Mouse (Mus musculus) liver, embryonic 12.5 days (tissue): ENCODE measurements at regions not wholly inside any gene's neighbourhood (a gene's known extent, or its start where the extent isn't known, plus 50 kb on each side); places are given as distances from the start of the nearest gene placed in this dataset.

Experiments
- ATAC-seq: fragments of 200-750 bp; cut with Nextera tagmentation; 2 replicates; pipeline ENCODE4 v1.8.0; 2017; ENCODE audit warnings: moderate number of reproducible peaks, mild to moderate bottlenecking, moderate library complexity
- H3K27ac ChIP-seq: fragments of 300-500 bp; sonication (generic); 2 replicates; pipeline ENCODE4 v1.5.1; 2016; ENCODE audit warnings: mild to moderate bottlenecking
- H3K27me3 ChIP-seq: fragments of 300-500 bp; sonication (generic); replicated peaks from 2 replicates; pipeline ENCODE4 v1.6.1; 2016; ENCODE audit warnings: mild to moderate bottlenecking, moderate library complexity
- H3K36me3 ChIP-seq: fragments of 300-500 bp; sonication (generic); 2 replicates; pipeline ENCODE4 v1.6.1; 2016; ENCODE audit warnings: mild to moderate bottlenecking, moderate library complexity
- H3K4me1 ChIP-seq: fragments of 300-500 bp; sonication (generic); 2 replicates; pipeline ENCODE4 v1.6.1; 2016
- H3K4me2 ChIP-seq: fragments of 300-500 bp; sonication (generic); 2 replicates; pipeline ENCODE4 v1.6.1; 2016; ENCODE audit warnings: mild to moderate bottlenecking, moderate library complexity
- H3K4me3 ChIP-seq: fragments of 300-500 bp; sonication (generic); 2 replicates; pipeline ENCODE4 v1.5.1; 2016; ENCODE audit warnings: mild to moderate bottlenecking, moderate library complexity
- H3K9ac ChIP-seq: fragments of 300-500 bp; sonication (generic); 2 replicates; pipeline ENCODE4 v1.6.1; 2016; ENCODE audit warnings: mild to moderate bottlenecking, moderate library complexity
- H3K9me3 ChIP-seq: fragments of 300-500 bp; sonication (generic); replicated peaks from 2 replicates; pipeline ENCODE4 v1.6.1; 2016; ENCODE audit warnings: mild to moderate bottlenecking, moderate library complexity
- WGBS: fragments of 180-500 bp; shearing (Covaris S2); methylation state at CpG from one replicate; pipeline ENCODE4 v1.1.7; 2016; ENCODE audit not compliant: insufficient replicate concordance; 5-methylcytosine and 5-hydroxymethylcytosine counted together

GRCm38 (mm10) chr6:31791547-31791946 lies 227.8 kb upstream of the Podxl start:
- Histone ChIP-seq H3K4me1 (no peaks in the 10 kb centered on the region), H3K9ac (no peak overlapping the region), H3K27me3 (no peaks in the 10 kb centered on the region), H3K4me2 (no peak overlapping the region), H3K4me3 (no peak overlapping the region), H3K9me3 (no peaks in the 10 kb centered on the region), H3K27ac (no peak overlapping the region), H3K36me3 (no peaks in the 10 kb centered on the region)
- ATAC-seq = no peak
- 71% methylated on average over 7 of the region's 7 CpGs for WGBS

- H3K4me3 ChIP-seq = no peak overlapping the region
- no peak overlapping the region for H3K27ac ChIP-seq
- no peaks in the 10 kb centered on the region for H3K9me3 ChIP-seq
- H3K36me3 ChIP-seq = no peaks in the 10 kb centered on the region
- H3K27me3 ChIP-seq = no peaks in the 10 kb centered on the region
- no peak overlapping the region for H3K9ac ChIP-seq
- H3K4me2 ChIP-seq = no peak overlapping the region
- no peak for ATAC-seq
- WGBS = 55% methylated on average over 2 of the region's 2 CpGs
- H3K4me1 ChIP-seq = no peaks in the 10 kb centered on the region
These were observed 227.1 kb upstream of the Podxl start for GRCm38 (mm10) chr6:31790906-31791305.

DNA sequence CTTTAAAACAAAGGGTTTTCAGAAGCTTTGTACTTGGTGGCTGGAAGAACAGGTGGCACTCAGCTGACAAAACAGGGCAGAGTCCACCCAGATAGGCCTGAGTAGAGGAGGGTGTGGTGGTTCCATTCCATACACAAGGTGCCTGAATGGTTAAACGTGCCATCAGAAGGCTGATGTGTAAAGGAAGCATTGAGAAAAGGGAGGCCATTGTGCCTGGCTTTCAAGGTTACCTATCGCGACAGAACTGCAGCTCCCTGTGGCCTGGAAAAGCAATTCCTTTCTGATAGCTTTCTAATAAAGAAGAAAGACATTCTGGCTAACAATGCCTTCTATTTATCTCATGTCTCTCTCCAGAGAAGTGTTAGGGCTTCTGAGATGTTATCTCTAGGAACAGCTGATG lies 213.1 kb upstream of the Podxl start:
- H3K36me3 ChIP-seq = no peaks in the 10 kb centered on the region
- no peak overlapping the region for H3K4me2 ChIP-seq
- H3K4me1 ChIP-seq = no peaks in the 10 kb centered on the region
- WGBS = 29% methylated on average over 3 of the region's 3 CpGs
- H3K27ac ChIP-seq = no peak overlapping the region
- no peak overlapping the region for H3K9ac ChIP-seq
- ATAC-seq = no peak
- H3K9me3 ChIP-seq = no peaks in the 10 kb centered on the region
- H3K27me3 ChIP-seq = no peaks in the 10 kb centered on the region
- H3K4me3 ChIP-seq = no peak overlapping the region

- WGBS = 67% methylated on average over 2 of the region's 2 CpGs
- Histone ChIP-seq H3K4me3 (no peak overlapping the region), H3K9ac (no peak overlapping the region), H3K27me3 (no peaks in the 10 kb centered on the region), H3K9me3 (no peaks in the 10 kb centered on the region), H3K27ac (no peak overlapping the region), H3K4me1 (no peaks in the 10 kb centered on the region), H3K4me2 (no peak overlapping the region), H3K36me3 (no peaks in the 10 kb centered on the region)
- ATAC-seq = no peak
These were observed 208.1 kb upstream of the Podxl start for GRCm38 (mm10) chr6:31771916-31772315.

DNA sequence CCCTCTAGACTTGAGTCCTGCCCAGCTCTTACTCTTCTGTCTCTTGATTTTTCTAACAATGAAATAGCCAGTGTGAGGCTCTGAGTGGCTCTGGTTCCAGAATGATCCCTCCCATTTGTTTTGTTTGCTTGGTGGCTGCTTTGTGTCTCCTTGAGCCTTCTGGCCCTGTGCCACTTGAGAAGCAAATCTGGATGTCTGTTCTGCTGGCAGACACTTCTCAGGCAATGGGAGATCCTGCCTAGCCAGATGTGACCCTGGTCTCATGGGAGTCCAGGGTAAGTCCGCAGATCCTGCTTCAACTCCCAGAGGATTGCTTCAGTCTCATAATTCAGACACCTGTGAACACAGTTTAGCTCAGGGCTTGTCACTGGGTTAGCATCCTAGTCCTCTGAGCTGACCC lies 181.8 kb upstream of the Podxl start:
- no peak for ATAC-seq
- WGBS = 50% methylated on average over 1 of the region's 1 CpGs

GRCm38 (mm10) chr6:31731391-31731790 lies 167.6 kb upstream of the Podxl start:
- Histone ChIP-seq H3K9me3 (no peaks in the 10 kb centered on the region), H3K4me2 (no peak overlapping the region), H3K36me3 (no peaks in the 10 kb centered on the region), H3K4me1 (no peaks in the 10 kb centered on the region), H3K9ac (no peak overlapping the region), H3K4me3 (no peak overlapping the region), H3K27me3 (no peaks in the 10 kb centered on the region), H3K27ac (no peak overlapping the region)
- no peak for ATAC-seq
- WGBS = 55% methylated on average over 4 of the region's 4 CpGs

More for the DNA sequence above, 181.8 kb upstream of the Podxl start:
- Histone ChIP-seq H3K4me3 (no peak overlapping the region), H3K27ac (no peak overlapping the region), H3K9me3 (no peaks in the 10 kb centered on the region), H3K9ac (no peak overlapping the region), H3K27me3 (no peaks in the 10 kb centered on the region), H3K4me2 (no peak overlapping the region), H3K36me3 (no peaks in the 10 kb centered on the region), H3K4me1 (no peaks in the 10 kb centered on the region)

- Histone ChIP-seq H3K36me3 (no peaks in the 10 kb centered on the region), H3K9me3 (no peaks in the 10 kb centered on the region), H3K27ac (no peak overlapping the region), H3K4me1 (no peaks in the 10 kb centered on the region), H3K4me2 (no peak overlapping the region), H3K27me3 (no peaks in the 10 kb centered on the region), H3K4me3 (no peak overlapping the region), H3K9ac (no peak overlapping the region)
- 66% methylated on average over 9 of the region's 9 CpGs for WGBS
- no peak for ATAC-seq
These were observed 155.8 kb upstream of the Podxl start for GRCm38 (mm10) chr6:31719614-31720013.

DNA sequence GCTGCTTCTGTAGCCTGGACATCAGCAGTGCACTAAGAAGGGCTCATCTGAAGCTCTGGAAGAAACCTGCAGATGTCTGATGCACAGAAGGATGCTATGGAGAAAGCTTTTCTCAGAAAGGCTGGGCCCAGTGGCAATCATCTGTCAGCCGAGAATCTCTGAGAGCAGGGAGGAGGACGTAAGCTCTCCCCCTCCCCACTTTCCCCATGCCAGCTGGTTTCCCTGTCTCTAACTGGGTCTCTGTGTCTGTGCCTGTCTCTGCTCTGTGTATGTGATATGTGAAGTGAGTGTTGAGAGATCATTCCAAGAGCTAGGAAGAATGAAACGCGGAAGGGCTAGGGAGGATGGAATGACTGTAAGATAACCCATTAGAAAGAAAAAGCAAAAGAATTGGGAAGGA lies 155.1 kb upstream of the Podxl start:
- Histone ChIP-seq H3K9me3 (no peaks in the 10 kb centered on the region), H3K9ac (no peak overlapping the region), H3K27ac (no peak overlapping the region), H3K36me3 (no peaks in the 10 kb centered on the region), H3K4me1 (no peaks in the 10 kb centered on the region), H3K27me3 (no peaks in the 10 kb centered on the region), H3K4me2 (no peak overlapping the region), H3K4me3 (no peak overlapping the region)
- ATAC-seq = no peak
- WGBS = 76% methylated on average over 4 of the region's 4 CpGs

DNA sequence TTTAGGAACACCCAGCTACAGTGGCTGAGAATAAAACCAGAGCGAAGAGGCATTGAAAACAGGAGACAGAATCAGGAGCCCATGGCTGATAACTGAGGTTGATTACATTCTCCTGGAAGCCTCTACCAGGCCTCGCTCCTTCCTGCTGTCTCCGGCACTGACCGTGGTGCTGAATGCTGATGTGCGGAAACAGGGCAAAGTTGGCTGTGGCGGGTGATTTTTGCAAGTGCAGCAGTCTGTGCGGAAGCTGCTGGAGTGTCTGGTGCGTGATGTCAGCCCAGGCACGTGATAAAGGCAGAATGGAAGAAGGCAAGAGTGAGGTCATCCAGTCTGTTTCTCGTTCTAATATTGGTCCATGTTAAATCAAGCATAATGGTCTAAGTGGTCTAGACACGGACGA lies 153.8 kb upstream of the Podxl start:
- Histone ChIP-seq H3K4me1 (no peaks in the 10 kb centered on the region), H3K4me3 (no peak overlapping the region), H3K27ac (no peak overlapping the region), H3K27me3 (no peaks in the 10 kb centered on the region), H3K9me3 (no peaks in the 10 kb centered on the region), H3K36me3 (no peaks in the 10 kb centered on the region), H3K4me2 (no peak overlapping the region), H3K9ac (no peak overlapping the region)
- WGBS = 22% methylated on average over 12 of the region's 12 CpGs
- no peak for ATAC-seq

DNA sequence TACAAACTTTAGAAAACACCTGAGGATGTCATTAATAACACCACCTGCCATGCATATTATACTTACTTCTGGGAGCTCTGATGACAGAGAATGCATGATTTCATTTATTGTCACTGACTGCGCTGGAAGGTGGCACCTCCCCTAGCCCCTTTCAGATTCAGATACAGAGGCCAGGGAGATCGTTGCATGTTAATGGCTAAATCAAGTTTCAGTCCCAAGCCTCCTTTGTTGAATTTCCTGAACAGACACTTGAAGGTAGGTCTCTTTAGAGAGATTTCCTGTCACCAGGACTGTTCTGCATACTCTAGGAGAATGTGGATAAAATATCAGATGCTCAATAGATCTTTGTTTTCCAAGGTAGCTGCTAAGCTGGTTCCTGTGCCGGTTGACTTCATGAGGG lies 143.5 kb upstream of the Podxl start:
- ATAC-seq = no peak
- Histone ChIP-seq H3K27ac (no peak overlapping the region), H3K4me3 (no peak overlapping the region), H3K9me3 (no peaks in the 10 kb centered on the region; the same call in 1 of the 2 replicates), H3K9ac (no peak overlapping the region), H3K4me2 (no peak overlapping the region), H3K36me3 (no peaks in the 10 kb centered on the region), H3K27me3 (peaks cover 10% of the 10 kb centered on the region), H3K4me1 (no peaks in the 10 kb centered on the region)
- WGBS = 69% methylated on average over 3 of the region's 3 CpGs

GRCm38 (mm10) chr6:31704191-31704590 lies 140.4 kb upstream of the Podxl start:
- no peak overlapping the region for H3K9ac ChIP-seq
- no peak overlapping the region for H3K4me3 ChIP-seq
- H3K27me3 ChIP-seq = peaks cover 18% of the 10 kb centered on the region
- H3K4me1 ChIP-seq = no peaks in the 10 kb centered on the region
- no peak overlapping the region for H3K4me2 ChIP-seq
- no peaks in the 10 kb centered on the region; the same call in 1 of the 2 replicates for H3K9me3 ChIP-seq
- WGBS = 68% methylated on average over 6 of the region's 6 CpGs
- no peak for ATAC-seq
- no peak overlapping the region for H3K27ac ChIP-seq
- no peaks in the 10 kb centered on the region for H3K36me3 ChIP-seq

GRCm38 (mm10) chr6:31702931-31703330 lies 139.2 kb upstream of the Podxl start:
- no peaks in the 10 kb centered on the region for H3K36me3 ChIP-seq
- H3K4me2 ChIP-seq = no peak overlapping the region
- no peak overlapping the region for H3K4me3 ChIP-seq
- H3K9me3 ChIP-seq = no peaks in the 10 kb centered on the region
- H3K9ac ChIP-seq = no peak overlapping the region
- WGBS = 29% methylated on average over 7 of the region's 7 CpGs
- ATAC-seq = no peak
- no peaks in the 10 kb centered on the region for H3K4me1 ChIP-seq
- H3K27me3 ChIP-seq = peaks cover 18% of the 10 kb centered on the region
- H3K27ac ChIP-seq = no peak overlapping the region

DNA sequence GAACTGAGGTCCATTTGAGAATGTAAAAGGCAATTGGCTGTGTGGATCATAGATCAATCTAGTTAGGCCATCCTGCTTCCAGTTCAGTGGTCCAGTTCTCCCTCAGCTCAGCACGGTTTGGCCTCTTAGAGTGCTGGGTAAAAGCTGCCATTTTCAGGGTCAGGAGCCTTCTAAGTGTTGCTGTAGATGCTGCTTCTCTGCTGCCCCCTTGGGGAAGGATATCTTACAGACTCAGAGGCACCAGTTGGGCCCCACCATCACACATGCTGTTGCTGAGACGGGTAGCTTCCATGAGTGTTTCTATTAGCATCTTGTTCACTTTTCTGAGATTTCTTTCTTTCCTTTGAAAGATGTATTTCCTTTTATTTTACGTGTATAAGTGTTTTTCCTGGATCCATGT lies 132.1 kb upstream of the Podxl start:
- no peak overlapping the region for H3K9ac ChIP-seq
- H3K4me3 ChIP-seq = no peak overlapping the region
- no peaks in the 10 kb centered on the region for H3K4me1 ChIP-seq
- no peak overlapping the region for H3K4me2 ChIP-seq
- no peaks in the 10 kb centered on the region for H3K9me3 ChIP-seq
- H3K27me3 ChIP-seq = no peaks in the 10 kb centered on the region
- WGBS = 42% methylated on average over 3 of the region's 3 CpGs
- no peak for ATAC-seq
- no peaks in the 10 kb centered on the region for H3K36me3 ChIP-seq
- H3K27ac ChIP-seq = no peak overlapping the region
